Mouse (Mus musculus) stomach, embryonic 16.5 days (tissue): ENCODE measurements around the gene Wsb1. TPM values are rescaled to one million over a fixed set of nuclear protein-coding genes. Genes with fewer than 3 reads are reported as not detected.
A peak's percentile ranks its signal among the peaks of the same experiment; 100 is the strongest.

ENCODE experiments used
- ATAC-seq: fragments of 200-750 bp; cut with Nextera tagmentation; 2 replicates; pipeline ENCODE4 v1.8.0; 2017; ENCODE audit warnings: moderate number of reproducible peaks, moderate TSS enrichment; ENCODE audit not compliant: insufficient read depth, low FRiP score
- H3K27ac ChIP-seq: fragments of 300-500 bp; sonication (generic); 2 replicates; pipeline ENCODE4 v1.5.1; 2014; ENCODE audit warnings: low read length
- H3K27me3 ChIP-seq: fragments of 300-500 bp; sonication (generic); 2 replicates; pipeline ENCODE4 v1.6.1; 2014; ENCODE audit warnings: low read length, control low read depth, mixed read lengths; ENCODE audit not compliant: control insufficient read depth, insufficient read depth
- H3K36me3 ChIP-seq: fragments of 300-500 bp; sonication (generic); 2 replicates; pipeline ENCODE4 v1.6.1; 2014; ENCODE audit warnings: low read length; ENCODE audit not compliant: control insufficient read depth, insufficient read depth
- H3K4me1 ChIP-seq: fragments of 300-500 bp; sonication (generic); 2 replicates; pipeline ENCODE4 v1.6.1; 2014; ENCODE audit warnings: low read length, control low read depth, mixed read lengths; ENCODE audit not compliant: control insufficient read depth, insufficient read depth
- H3K4me2 ChIP-seq: fragments of 300-500 bp; sonication (generic); 2 replicates; pipeline ENCODE4 v1.6.1; 2014; ENCODE audit warnings: low read depth, low read length, mixed read lengths
- H3K4me3 ChIP-seq: fragments of 300-500 bp; sonication (generic); replicated peaks from 2 replicates; pipeline ENCODE4 v1.5.1; 2014; ENCODE audit warnings: mild to moderate bottlenecking, low read length
- H3K9ac ChIP-seq: fragments of 300-500 bp; sonication (generic); 2 replicates; pipeline ENCODE4 v1.6.1; 2014; ENCODE audit warnings: low read length
- H3K9me3 ChIP-seq: fragments of 300-500 bp; sonication (generic); replicated peaks from 2 replicates; pipeline ENCODE4 v1.6.1; 2016; ENCODE audit warnings: low read length, control low read depth; ENCODE audit not compliant: control insufficient read depth
- WGBS: fragments of 180-500 bp; shearing (Covaris S2); extraction: QIAGEN DNeasy Blood & Tissue Kit; methylation state at CpG from one replicate; pipeline ENCODE4 v1.1.7; 2014; 5-methylcytosine and 5-hydroxymethylcytosine counted together
- polyA plus RNA-seq: library from polyadenylated mRNA; unstranded; fragments of >200 nt; fragmentation: Nextera tagmentation; extraction: Ambion mirVana; gene quantifications from 2 replicates; pipeline ENCODE4 v1.2.1, GENCODE M21; 2015

Gene Wsb1
- polyA plus RNA-seq, 1 experiment from 2014 or later = 192 TPM

DNA sequence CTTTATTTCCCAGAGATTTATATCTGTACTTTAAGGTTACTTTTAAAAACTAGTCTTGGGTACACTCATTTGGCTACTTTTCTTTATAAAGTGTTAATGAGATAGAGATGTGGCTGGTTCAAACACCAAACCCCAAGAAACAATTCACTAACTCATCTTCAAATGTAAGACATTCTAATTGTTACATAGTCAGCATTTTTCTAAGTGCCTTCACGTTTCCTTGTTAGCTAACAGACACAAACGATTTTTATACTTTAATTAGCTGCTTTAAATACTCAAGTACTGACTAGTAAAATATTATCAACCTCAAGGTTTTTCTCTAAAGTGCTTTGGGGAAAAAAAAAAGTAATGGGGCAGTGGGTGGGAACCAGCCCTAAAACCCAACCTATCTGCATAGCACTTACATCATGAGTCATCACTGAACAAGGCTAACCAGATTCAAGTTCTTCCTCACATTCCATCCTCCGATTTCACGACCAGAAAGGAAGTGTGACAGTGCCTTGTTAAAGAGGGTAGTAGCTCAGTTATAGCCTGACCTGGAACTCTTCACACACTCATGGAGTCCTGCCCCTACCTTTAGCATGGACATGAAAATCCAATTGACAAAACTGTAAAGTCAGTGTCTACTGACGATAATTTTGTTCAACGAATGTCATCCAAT is 1.5 kb downstream of the Wsb1 start:
- Histone ChIP-seq H3K9ac (peak overlapping the region; percentile 96), H3K4me2 (peak overlapping the region; percentile 93), H3K4me1 (peaks cover 7% of the 10 kb centered on the region), H3K27me3 (no peaks in the 10 kb centered on the region), H3K27ac (peak overlapping the region; percentile 95), H3K4me3 (peak overlapping the region; percentile 95), H3K36me3 (peaks cover 12% of the 10 kb centered on the region; the same call in 1 of the 2 replicates), H3K9me3 (no peaks in the 10 kb centered on the region)
- WGBS = 10% methylated on average over 6 of the region's 6 CpGs
- ATAC-seq = 0 out of 2 replicates have a peak, but pooled peaks have one; percentile 4

- Histone ChIP-seq H3K27me3 (no peaks in the 10 kb centered on the region), H3K4me1 (no peaks in the 10 kb centered on the region), H3K27ac (no peak overlapping the region), H3K36me3 (peaks cover 38% of the 10 kb centered on the region), H3K4me3 (no peak overlapping the region), H3K9me3 (peaks cover 8% of the 10 kb centered on the region; the same call in 1 of the 2 replicates), H3K4me2 (no peak overlapping the region), H3K9ac (no peak overlapping the region)
- 96% methylated on average over 7 of the region's 7 CpGs for WGBS
- ATAC-seq = no peak
Measured at GRCm38 (mm10) chr11:79239024-79239423, 15.4 kb downstream of the Wsb1 start.

- H3K4me2 ChIP-seq = no peak overlapping the region
- no peak overlapping the region for H3K9ac ChIP-seq
- no peaks in the 10 kb centered on the region for H3K27me3 ChIP-seq
- H3K36me3 ChIP-seq = peaks cover 38% of the 10 kb centered on the region
- no peaks in the 10 kb centered on the region for H3K4me1 ChIP-seq
- H3K4me3 ChIP-seq = no peak overlapping the region
- H3K27ac ChIP-seq = peak overlapping the region; percentile 61
- ATAC-seq = peak; percentile 68; the same call in 1 of the 2 replicates
- 33% methylated on average over 1 of the region's 1 CpGs for WGBS
- H3K9me3 ChIP-seq = peaks cover 8% of the 10 kb centered on the region; the same call in 1 of the 2 replicates
Measured at GRCm38 (mm10) chr11:79238398-79238752, 16.1 kb downstream of the Wsb1 start.

- H3K27me3 ChIP-seq = no peaks in the 10 kb centered on the region
- peaks cover 38% of the 10 kb centered on the region for H3K36me3 ChIP-seq
- ATAC-seq = no peak
- no peak overlapping the region for H3K4me3 ChIP-seq
- peak overlapping the region; percentile 61 for H3K27ac ChIP-seq
- no peak overlapping the region for H3K9ac ChIP-seq
- no peaks in the 10 kb centered on the region for H3K4me1 ChIP-seq
- H3K9me3 ChIP-seq = peaks cover 8% of the 10 kb centered on the region; the same call in 1 of the 2 replicates
- WGBS = 81% methylated on average over 11 of the region's 11 CpGs
- no peak overlapping the region for H3K4me2 ChIP-seq
Measured at GRCm38 (mm10) chr11:79237644-79238397, 16.6 kb downstream of the Wsb1 start.

GRCm38 (mm10) chr11:79230251-79230570 is 24.3 kb downstream of the Wsb1 start:
- Histone ChIP-seq H3K36me3 (no peaks in the 10 kb centered on the region), H3K9me3 (no peaks in the 10 kb centered on the region), H3K9ac (no peak overlapping the region), H3K4me1 (peaks cover 6% of the 10 kb centered on the region; the same call in 1 of the 2 replicates), H3K4me2 (no peak overlapping the region), H3K27me3 (no peaks in the 10 kb centered on the region), H3K27ac (no peak overlapping the region), H3K4me3 (no peak overlapping the region)
- no peak for ATAC-seq
- WGBS = 86% methylated on average over 13 of the region's 13 CpGs

DNA sequence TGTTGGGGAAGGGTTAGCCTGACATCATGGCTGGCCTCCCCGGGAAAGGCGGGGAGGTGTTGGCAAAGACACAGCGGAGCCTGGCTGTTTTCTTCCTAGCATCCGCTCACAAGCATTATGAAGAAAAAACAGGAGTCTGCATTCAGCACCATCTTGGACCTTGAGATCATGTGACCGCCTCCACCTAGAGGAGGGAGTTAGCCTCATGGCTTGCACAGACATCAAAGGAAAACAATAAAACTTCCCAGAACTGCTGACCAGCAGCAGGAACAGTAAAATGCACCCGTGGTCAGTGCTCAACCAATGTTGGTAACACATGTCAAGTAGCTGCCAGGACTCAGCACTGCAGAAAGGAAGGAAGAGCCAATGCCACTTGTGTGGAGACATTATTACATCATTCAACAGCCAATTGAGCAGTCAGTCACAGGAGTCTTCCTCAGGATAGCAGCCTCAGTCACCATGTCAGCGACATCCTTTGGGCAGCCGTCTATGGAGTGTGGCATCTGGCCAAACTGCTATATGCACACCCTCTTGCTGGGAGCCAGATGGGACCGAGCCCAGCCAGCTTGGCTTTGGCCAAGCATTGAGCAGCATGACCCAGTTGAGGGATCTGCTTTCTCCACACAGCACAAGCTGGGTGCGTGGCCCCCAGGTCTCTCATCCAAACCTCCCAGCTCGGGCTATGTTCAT is 24.8 kb downstream of the Wsb1 start:
- WGBS = 78% methylated on average over 11 of the region's 11 CpGs
- peaks cover 10% of the 10 kb centered on the region for H3K4me1 ChIP-seq
- no peak overlapping the region for H3K27ac ChIP-seq
- H3K4me3 ChIP-seq = no peak overlapping the region
- H3K36me3 ChIP-seq = no peaks in the 10 kb centered on the region
- no peak for ATAC-seq
- no peak overlapping the region for H3K4me2 ChIP-seq
- H3K9ac ChIP-seq = no peak overlapping the region
- H3K9me3 ChIP-seq = no peaks in the 10 kb centered on the region
- no peaks in the 10 kb centered on the region for H3K27me3 ChIP-seq

DNA sequence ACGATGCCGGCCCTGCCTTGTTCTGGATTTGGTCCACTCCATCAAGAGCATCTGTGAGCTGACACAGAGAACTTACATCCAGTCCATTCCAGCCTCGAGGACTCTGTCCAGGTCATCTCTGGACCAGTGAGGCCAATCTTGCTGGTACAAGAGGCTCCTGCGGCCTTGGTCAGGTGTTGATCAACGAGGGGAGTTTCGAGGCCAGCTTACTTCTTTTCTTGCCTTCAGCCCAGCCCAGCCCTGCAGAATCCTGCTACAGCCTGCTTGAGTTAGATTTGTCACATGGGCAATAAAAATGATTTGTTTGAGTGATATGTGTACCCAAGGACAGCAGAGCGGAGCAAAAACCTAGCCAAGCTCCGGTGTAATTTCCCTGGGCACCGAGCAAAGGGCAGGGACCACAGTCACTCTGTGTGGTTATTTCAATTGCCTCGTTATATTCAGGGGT is 25.4 kb downstream of the Wsb1 start:
- no peak overlapping the region for H3K4me2 ChIP-seq

GRCm38 (mm10) chr11:79228089-79228488 is 26.4 kb downstream of the Wsb1 start:
- Histone ChIP-seq H3K4me3 (no peak overlapping the region), H3K4me2 (no peak overlapping the region), H3K27ac (no peak overlapping the region), H3K36me3 (no peaks in the 10 kb centered on the region), H3K9ac (no peak overlapping the region), H3K27me3 (no peaks in the 10 kb centered on the region), H3K9me3 (no peaks in the 10 kb centered on the region), H3K4me1 (peaks cover 13% of the 10 kb centered on the region)
- ATAC-seq = no peak
- 77% methylated on average over 2 of the region's 2 CpGs for WGBS

More for the DNA sequence above, 25.4 kb downstream of the Wsb1 start:
- peaks cover 13% of the 10 kb centered on the region for H3K4me1 ChIP-seq
- H3K9ac ChIP-seq = no peak overlapping the region
- H3K9me3 ChIP-seq = no peaks in the 10 kb centered on the region
- WGBS = 75% methylated on average over 10 of the region's 10 CpGs
- H3K36me3 ChIP-seq = no peaks in the 10 kb centered on the region
- no peak overlapping the region for H3K4me3 ChIP-seq
- no peak for ATAC-seq
- H3K27me3 ChIP-seq = no peaks in the 10 kb centered on the region
- H3K27ac ChIP-seq = no peak overlapping the region
